Mouse (Mus musculus): ENCODE results near the gene Tmem219.
A peak's percentile ranks its signal among the peaks of the same experiment; 100 is the strongest.
"Not testable (repeated sequence)": the region's sequence is repeated elsewhere in the genome, so short reads cannot be mapped to it uniquely, and the experiment has no call there.

The Tmem219 gene

DNA sequence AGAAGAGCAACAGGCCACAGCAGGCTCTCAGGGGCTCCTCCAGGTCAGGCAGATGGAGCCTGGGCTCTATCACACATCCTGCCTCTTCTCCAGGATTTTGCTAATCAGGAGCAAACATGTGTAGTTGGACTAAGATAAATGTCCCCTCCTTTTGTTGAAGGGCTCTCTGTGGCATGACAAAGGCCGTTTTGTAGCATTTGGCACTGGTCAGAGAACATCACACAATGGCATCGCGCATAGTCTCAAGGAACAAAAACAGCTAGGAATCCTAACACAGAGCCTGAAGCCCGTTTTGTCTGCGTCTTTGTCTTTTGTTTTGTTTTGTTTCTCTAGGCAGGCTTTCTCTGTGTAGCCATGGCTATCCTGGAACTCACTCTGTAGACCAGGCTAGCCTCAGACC is 1.3 kb upstream of the Tmem219 start:
- no peak for DNase-seq (ENCODE audit: low spot score in 2 of 2)

- no peak for DNase-seq (ENCODE audit: low spot score in 2 of 2)
Measured at GRCm38 (mm10) chr7:126921563-126921962, 1.2 kb downstream of the Tmem219 start.

DNA sequence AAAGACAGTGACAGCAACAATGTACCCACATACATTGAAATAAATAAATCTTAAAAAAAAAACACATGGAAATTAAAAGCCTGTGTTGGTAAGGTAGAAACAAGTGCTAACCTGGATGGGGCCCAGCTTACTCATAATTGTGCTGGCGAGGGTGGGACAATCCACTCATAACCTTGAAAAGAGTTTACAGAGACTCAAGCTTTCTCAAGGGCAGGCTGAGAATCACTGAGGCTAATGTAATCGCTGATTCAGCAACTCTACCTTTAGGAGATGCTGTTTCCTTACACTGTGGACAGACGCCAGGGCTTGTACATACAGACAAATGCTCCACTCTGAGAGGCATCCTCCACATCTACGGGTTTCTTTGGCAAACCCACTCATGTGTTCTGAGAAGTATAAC is 2.7 kb downstream of the Tmem219 start:
- DNase-seq (ENCODE audit: low spot score in 2 of 2), result no peak

DNA sequence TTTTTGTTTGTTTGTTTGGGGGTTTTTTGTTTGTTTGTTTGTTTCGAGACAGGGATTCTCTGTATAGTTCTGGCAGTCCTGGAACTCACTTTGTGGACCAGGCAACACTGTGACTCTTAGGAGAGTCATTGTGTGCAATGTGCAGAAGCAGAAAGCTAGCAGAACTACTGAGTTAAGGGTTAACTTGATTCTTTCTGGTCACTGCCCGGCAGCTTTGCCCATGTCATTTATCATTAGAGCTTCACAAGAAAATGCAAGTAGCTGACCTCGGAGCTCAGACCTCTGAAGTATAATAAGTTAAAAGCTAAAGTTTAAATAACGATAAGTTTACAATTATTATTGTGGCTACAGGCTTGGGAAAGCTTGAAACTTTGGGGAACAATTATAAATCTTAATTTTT is 4.4 kb downstream of the Tmem219 start:
- not testable (repeated sequence) for DNase-seq (ENCODE audit: low spot score in 2 of 2)

DNA sequence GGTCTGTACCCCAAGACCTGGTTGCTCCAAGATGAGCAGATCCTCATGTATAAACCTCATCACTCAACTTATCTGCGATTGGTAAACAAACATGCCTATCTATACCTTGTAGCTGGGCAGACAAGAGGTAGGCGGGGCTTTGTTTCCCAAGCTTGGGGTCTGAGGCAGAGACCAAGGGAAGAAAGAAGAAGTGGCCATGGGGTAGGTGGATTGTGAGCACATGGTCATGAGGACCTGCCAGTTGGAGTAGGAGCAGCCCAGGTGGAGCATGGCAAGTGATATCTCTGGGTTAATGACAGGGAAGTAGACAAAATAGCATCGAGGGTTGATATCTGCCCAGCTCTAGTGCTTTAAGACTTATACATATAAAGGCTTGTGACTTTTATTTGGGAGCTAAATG is 7.9 kb downstream of the Tmem219 start:
- no peak for DNase-seq (ENCODE audit: low spot score in 2 of 2)

DNA sequence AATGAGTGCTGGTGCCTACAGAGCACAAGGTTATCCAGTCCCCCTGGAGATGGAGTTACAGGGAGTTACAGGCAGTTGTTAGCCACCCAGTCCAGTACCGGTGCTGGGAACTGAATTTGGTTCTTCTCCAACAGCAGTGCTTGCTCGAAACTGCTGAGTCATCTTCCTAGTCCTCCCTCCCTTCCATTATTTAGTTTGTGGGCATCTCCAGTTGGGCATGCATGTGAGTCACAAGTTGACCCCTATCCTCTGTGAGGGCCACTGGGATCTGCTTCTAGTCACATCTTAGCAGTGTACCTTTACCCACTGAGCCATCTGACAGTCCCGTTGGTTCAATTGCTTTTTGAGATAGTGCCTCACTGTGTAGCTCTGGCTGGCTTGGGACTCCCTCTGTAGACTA is 17.1 kb downstream of the Tmem219 start:
- DNase-seq (ENCODE audit: low spot score in 2 of 2), result no peak

- not testable (repeated sequence) for DNase-seq (ENCODE audit: low spot score in 2 of 2)
Measured at GRCm38 (mm10) chr7:126899781-126900180, 22.9 kb downstream of the Tmem219 start.

- peak; percentile 83 to 93 for DNase-seq (ENCODE audit: low spot score in 2 of 2)
Measured at GRCm38 (mm10) chr7:126898102-126898990, 24.4 kb downstream of the Tmem219 start.

DNA sequence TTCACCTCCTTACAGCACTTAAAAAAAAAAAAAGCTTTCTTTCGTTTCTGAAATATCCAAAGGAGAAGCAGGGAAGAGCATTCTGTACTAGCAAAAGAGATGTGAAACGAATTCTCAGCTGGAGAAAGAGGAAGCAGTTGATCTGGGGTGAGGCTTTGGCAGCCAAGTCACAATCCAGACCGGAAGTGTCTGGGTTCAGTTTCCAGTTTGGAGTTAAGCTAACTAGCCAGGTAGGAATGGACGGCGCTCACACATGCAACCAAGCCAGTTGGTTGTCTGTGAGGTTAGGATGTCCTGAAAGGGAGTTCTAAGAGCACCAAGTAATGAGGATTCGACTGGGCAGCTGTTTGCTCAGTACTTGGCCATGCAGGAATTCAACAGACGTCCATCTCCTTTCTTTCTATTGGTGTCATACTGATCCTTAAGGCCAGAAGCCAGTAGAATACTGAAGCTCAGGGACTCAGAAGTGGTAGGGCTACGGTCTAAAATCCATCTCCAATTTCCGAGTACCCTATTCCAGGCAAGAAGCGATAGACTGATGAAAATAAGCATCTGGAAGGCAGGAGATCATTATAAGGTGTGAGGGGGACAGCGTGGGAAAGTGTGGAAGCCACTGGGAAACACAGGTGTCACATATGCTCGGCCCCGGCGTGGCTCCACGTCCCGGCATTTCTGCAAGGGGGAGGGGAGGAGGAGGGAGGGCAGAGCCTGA is 25.2 kb downstream of the Tmem219 start:
- DNase-seq (ENCODE audit: low spot score in 2 of 2), result no peak

DNA sequence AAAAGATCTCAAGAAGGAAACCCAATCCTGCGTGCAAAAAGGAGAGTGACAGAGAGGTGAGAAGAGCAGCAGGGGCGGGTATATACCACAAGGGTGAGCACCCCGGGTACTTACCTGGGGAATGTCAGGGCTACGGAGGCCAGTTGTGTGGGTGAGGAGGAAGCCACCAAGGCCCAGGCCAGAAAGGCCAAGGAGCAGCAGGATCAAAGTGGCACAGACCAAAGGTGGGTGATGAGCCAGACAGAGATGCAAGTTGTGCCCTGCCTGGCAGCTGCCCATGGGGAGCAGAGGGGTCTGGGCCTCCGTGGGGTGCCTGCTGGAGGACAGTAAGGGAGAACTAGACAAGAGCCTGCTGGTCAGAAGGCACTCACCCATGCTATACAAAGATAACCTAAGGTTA is 25.8 kb downstream of the Tmem219 start:
- DNase-seq (ENCODE audit: low spot score in 2 of 2), result no peak

- DNase-seq (ENCODE audit: low spot score in 2 of 2), result no peak
Measured at GRCm38 (mm10) chr7:126888852-126889251, 33.9 kb downstream of the Tmem219 start.

GRCm38 (mm10) chr7:126887281-126887680 is 35.4 kb downstream of the Tmem219 start:
- no peak for DNase-seq (ENCODE audit: low spot score in 2 of 2)

- peak; percentile 96 to 98 for DNase-seq (ENCODE audit: low spot score in 2 of 2)
Measured at GRCm38 (mm10) chr7:126884286-126885164, 38.2 kb downstream of the Tmem219 start, which contains the start of gene Taok2. TSS of gene Taok2 (minus strand) at chr7:126884703.

- DNase-seq (ENCODE audit: low spot score in 2 of 2), result no peak
Measured at GRCm38 (mm10) chr7:126883731-126884181, 39.0 kb downstream of the Tmem219 start.

- DNase-seq (ENCODE audit: low spot score in 2 of 2), result no peak
Measured at GRCm38 (mm10) chr7:126881040-126881439, 41.7 kb downstream of the Tmem219 start.

DNA sequence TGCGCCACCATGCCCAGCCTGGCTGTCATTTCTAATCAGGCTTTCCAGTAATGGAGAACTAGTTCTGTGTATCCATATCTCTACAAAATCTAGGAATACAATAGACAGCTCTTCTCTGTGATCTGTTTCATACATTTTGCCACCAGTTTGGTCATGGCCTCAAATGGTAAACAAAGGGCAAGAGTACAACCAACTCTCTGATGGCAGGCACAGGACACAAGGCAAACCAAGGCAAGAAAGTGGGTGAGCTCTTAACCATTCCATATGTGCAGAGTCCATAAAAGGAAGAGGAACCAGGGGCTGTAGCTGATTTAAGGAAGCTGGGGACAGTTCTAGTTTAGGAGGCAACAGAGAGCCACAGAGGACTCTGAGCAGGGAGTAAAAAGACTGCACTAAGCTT is 45.5 kb downstream of the Tmem219 start:
- no peak for DNase-seq (ENCODE audit: low spot score in 2 of 2)

DNA sequence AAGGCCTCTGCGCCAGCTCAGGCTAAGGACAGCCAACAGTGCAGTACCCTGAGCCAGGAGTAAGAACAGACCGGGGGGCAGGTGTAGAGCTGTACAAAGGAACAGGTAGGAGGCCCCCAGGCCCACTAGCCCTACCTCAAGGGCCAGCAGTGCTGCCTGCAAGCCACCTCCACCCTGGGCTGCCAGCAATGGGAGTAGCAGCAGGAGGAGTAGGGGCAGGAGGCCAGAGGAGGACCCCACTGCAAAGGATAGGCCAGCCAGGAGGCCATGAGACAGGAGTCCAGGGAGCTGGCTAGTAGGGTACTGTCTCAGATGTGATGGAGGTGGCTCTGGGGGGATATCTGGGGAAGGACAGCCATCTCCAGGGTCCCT is 52.2 kb downstream of the Tmem219 start:
- DNase-seq (ENCODE audit: low spot score in 2 of 2), result no peak

DNA sequence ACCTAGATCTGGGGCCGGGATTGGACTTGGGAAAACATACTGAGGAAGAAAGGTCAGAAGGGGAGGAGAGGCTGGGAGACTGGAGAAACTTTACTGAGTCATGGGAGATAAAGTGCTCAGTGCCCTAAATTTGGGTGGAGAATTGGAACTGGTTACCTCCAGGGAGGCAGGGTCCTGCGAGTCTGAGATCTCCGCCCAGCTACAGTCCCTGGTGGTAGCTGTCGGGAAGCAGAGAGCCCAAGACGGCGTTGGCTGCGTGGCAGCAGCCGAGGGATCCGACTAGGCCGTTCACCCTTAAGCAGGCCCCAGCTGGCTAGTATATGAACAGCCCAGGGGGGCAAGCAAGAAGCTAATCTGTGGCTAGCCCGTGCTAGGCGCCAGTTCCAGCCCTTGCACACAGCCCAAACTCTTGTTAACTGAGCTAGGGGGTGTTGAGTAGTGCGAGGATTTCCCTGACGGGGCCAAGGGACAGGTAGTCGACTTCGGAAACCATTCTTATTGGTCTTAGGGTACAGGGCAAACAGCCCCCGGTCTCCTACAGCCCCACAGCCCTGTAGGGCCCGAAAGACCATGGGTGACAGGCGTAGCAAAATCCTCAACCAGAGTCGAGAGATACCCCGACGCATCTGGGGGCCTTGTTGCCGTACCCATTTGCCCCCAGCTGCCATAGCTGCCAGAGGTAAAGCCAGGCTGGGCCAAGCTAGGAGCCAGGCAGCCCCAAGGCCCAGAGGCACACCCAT is 52.8 kb downstream of the Tmem219 start:
- DNase-seq (ENCODE audit: low spot score in 2 of 2), result no peak

DNA sequence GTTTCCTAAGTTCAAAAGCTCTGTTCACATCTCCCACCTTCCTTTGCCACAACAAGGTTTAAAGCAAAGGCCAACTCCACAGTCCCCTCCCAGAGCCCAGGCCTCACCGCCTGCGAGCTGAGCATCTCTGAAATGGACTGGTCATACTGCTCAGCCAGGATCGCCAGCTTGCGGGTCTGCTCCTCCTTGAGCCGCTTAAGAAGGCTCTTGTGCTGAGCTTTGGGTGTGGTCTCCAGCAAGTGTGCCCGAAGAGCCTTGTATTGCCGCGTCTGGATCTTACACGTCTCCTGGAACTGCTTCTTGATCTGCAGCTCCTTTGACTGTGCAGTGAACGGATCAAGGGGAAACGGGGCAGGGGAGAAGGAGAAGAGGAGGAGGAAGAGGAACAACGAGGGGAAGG is 54.7 kb downstream of the Tmem219 start:
- no peak for DNase-seq (ENCODE audit: low spot score in 2 of 2)

GRCm38 (mm10) chr7:126867534-126867933 is 55.2 kb downstream of the Tmem219 start:
- no peak for DNase-seq (ENCODE audit: low spot score in 2 of 2)

GRCm38 (mm10) chr7:126863791-126864190 is 58.9 kb downstream of the Tmem219 start:
- DNase-seq (ENCODE audit: low spot score in 2 of 2), result no peak
